Mouse (Mus musculus) forebrain, embryonic 15.5 days (tissue): ENCODE data around the gene Rad23a. TPM values are rescaled to one million over a fixed set of nuclear protein-coding genes. Genes with fewer than 3 reads are reported as not detected.

Source experiments
- ATAC-seq: fragments of 200-750 bp; cut with Nextera tagmentation; replicated peaks from 2 replicates; pipeline ENCODE4 v1.8.0; 2017; ENCODE audit warnings: mild to moderate bottlenecking, moderate TSS enrichment, moderate library complexity
- H3K27ac ChIP-seq: fragments of 300-500 bp; sonication (generic); replicated peaks from 2 replicates; pipeline ENCODE4 v1.5.1; 2015; ENCODE audit warnings: mild to moderate bottlenecking, inconsistent platforms
- H3K27me3 ChIP-seq: fragments of 300-500 bp; sonication (generic); 2 replicates; pipeline ENCODE4 v1.6.1; 2015; ENCODE audit warnings: inconsistent platforms
- H3K36me3 ChIP-seq: fragments of 300-500 bp; sonication (generic); 2 replicates; pipeline ENCODE4 v1.6.1; 2015; ENCODE audit warnings: mild to moderate bottlenecking, inconsistent platforms
- H3K4me1 ChIP-seq: fragments of 300-500 bp; sonication (generic); 2 replicates; pipeline ENCODE4 v1.6.1; 2015; ENCODE audit warnings: inconsistent platforms
- H3K4me2 ChIP-seq: fragments of 300-500 bp; sonication (generic); replicated peaks from 2 replicates; pipeline ENCODE4 v1.6.1; 2015; ENCODE audit warnings: mild to moderate bottlenecking, inconsistent platforms
- H3K4me3 ChIP-seq: fragments of 300-500 bp; sonication (generic); 2 replicates; pipeline ENCODE4 v1.5.1; 2015; ENCODE audit warnings: mild to moderate bottlenecking, inconsistent platforms
- H3K9ac ChIP-seq: fragments of 300-500 bp; sonication (generic); replicated peaks from 2 replicates; pipeline ENCODE4 v1.6.1; 2015; ENCODE audit warnings: mild to moderate bottlenecking, inconsistent platforms
- H3K9me3 ChIP-seq: fragments of 300-500 bp; sonication (generic); 2 replicates; pipeline ENCODE4 v1.6.1; 2016; ENCODE audit warnings: inconsistent platforms
- WGBS: fragments of 180-500 bp; shearing (Covaris S2); methylation state at CpG from one replicate; pipeline ENCODE4 v1.1.7; 2015; ENCODE audit warnings: mixed read lengths; 5-methylcytosine and 5-hydroxymethylcytosine counted together
- polyA plus RNA-seq: library from polyadenylated mRNA; unstranded; fragments of >200 nt; fragmentation: Nextera tagmentation; extraction: Ambion mirVana; gene quantifications from 2 replicates; pipeline ENCODE4 v1.2.1, GENCODE M21; 2015

Gene Rad23a
- polyA plus RNA-seq, 1 experiment from 2014 or later = 85.1 TPM

- 51% methylated on average over 9 of the region's 9 CpGs for WGBS
- H3K4me1 ChIP-seq = peaks cover 99% of the 10 kb centered on the region
- H3K9ac ChIP-seq = no peak overlapping the region
- peak; percentile 25; the same call in 1 of the 2 replicates for ATAC-seq
- no peaks in the 10 kb centered on the region for H3K36me3 ChIP-seq
- H3K4me3 ChIP-seq = no peak overlapping the region
- no peaks in the 10 kb centered on the region for H3K9me3 ChIP-seq
- H3K4me2 ChIP-seq = peak overlapping the region; percentile 16; the same call in 1 of the 2 replicates
- H3K27ac ChIP-seq = peak overlapping the region; percentile 97
- H3K27me3 ChIP-seq = peaks cover 3% of the 10 kb centered on the region; the same call in 1 of the 2 replicates
Measured at GRCm38 (mm10) chr8:84789855-84790486, 50.5 kb downstream of the Rad23a start.

- Histone ChIP-seq H3K9me3 (no peaks in the 10 kb centered on the region), H3K4me3 (no peak overlapping the region), H3K4me2 (peak overlapping the region; percentile 16; the same call in 1 of the 2 replicates), H3K4me1 (peaks cover 99% of the 10 kb centered on the region), H3K27ac (peak overlapping the region; percentile 97), H3K27me3 (peaks cover 3% of the 10 kb centered on the region; the same call in 1 of the 2 replicates), H3K36me3 (no peaks in the 10 kb centered on the region), H3K9ac (no peak overlapping the region)
- no peak for ATAC-seq
- WGBS = 32% methylated on average over 5 of the region's 5 CpGs
Measured at GRCm38 (mm10) chr8:84789345-84789744, 51.1 kb downstream of the Rad23a start.

GRCm38 (mm10) chr8:84788896-84789295 lies 51.6 kb downstream of the Rad23a start:
- Histone ChIP-seq H3K27ac (peak overlapping the region; percentile 97), H3K27me3 (peaks cover 3% of the 10 kb centered on the region; the same call in 1 of the 2 replicates), H3K36me3 (no peaks in the 10 kb centered on the region), H3K4me2 (peak overlapping the region; percentile 16), H3K9ac (peak overlapping the region; percentile 4; the same call in 1 of the 2 replicates), H3K4me1 (peaks cover 99% of the 10 kb centered on the region), H3K4me3 (no peak overlapping the region), H3K9me3 (no peaks in the 10 kb centered on the region)
- 15% methylated on average over 11 of the region's 11 CpGs for WGBS
- no peak for ATAC-seq

- peaks cover 97% of the 10 kb centered on the region for H3K4me1 ChIP-seq
- H3K4me2 ChIP-seq = peak overlapping the region; percentile 59
- ATAC-seq = peak; percentile 60
- no peak overlapping the region for H3K4me3 ChIP-seq
- WGBS = 15% methylated on average over 14 of the region's 14 CpGs
- H3K36me3 ChIP-seq = no peaks in the 10 kb centered on the region
- peak overlapping the region; percentile 97 for H3K27ac ChIP-seq
- peak overlapping the region; percentile 65; the same call in 1 of the 2 replicates for H3K9ac ChIP-seq
- no peaks in the 10 kb centered on the region for H3K9me3 ChIP-seq
- peaks cover 3% of the 10 kb centered on the region; the same call in 1 of the 2 replicates for H3K27me3 ChIP-seq
Measured at GRCm38 (mm10) chr8:84787523-84788302, 52.8 kb downstream of the Rad23a start.

GRCm38 (mm10) chr8:84786801-84787467 lies 53.5 kb downstream of the Rad23a start:
- WGBS = 21% methylated on average over 11 of the region's 11 CpGs
- peaks cover 95% of the 10 kb centered on the region for H3K4me1 ChIP-seq
- peak overlapping the region; percentile 32; the same call in 1 of the 2 replicates for H3K4me3 ChIP-seq
- H3K27me3 ChIP-seq = peaks cover 6% of the 10 kb centered on the region
- peak overlapping the region; percentile 97 for H3K27ac ChIP-seq
- peak overlapping the region; percentile 59 for H3K4me2 ChIP-seq
- peak overlapping the region; percentile 65 for H3K9ac ChIP-seq
- ATAC-seq = no peak
- H3K36me3 ChIP-seq = no peaks in the 10 kb centered on the region
- H3K9me3 ChIP-seq = no peaks in the 10 kb centered on the region

- ATAC-seq = no peak
- peak overlapping the region; percentile 65 for H3K9ac ChIP-seq
- H3K4me1 ChIP-seq = peaks cover 96% of the 10 kb centered on the region
- peaks cover 13% of the 10 kb centered on the region for H3K27me3 ChIP-seq
- H3K4me2 ChIP-seq = peak overlapping the region; percentile 59
- no peaks in the 10 kb centered on the region for H3K36me3 ChIP-seq
- peak overlapping the region; percentile 97 for H3K27ac ChIP-seq
- peak overlapping the region; percentile 32 for H3K4me3 ChIP-seq
- no peaks in the 10 kb centered on the region for H3K9me3 ChIP-seq
- WGBS = 11% methylated on average over 38 of the region's 38 CpGs
Measured at GRCm38 (mm10) chr8:84785756-84786677, 54.4 kb downstream of the Rad23a start.

- H3K27me3 ChIP-seq = peaks cover 13% of the 10 kb centered on the region
- WGBS = 18% methylated on average over 11 of the region's 11 CpGs
- no peaks in the 10 kb centered on the region for H3K9me3 ChIP-seq
- H3K4me2 ChIP-seq = peak overlapping the region; percentile 59
- H3K9ac ChIP-seq = peak overlapping the region; percentile 65
- no peak for ATAC-seq
- no peaks in the 10 kb centered on the region for H3K36me3 ChIP-seq
- peak overlapping the region; percentile 97 for H3K27ac ChIP-seq
- H3K4me1 ChIP-seq = peaks cover 95% of the 10 kb centered on the region
- peak overlapping the region; percentile 32 for H3K4me3 ChIP-seq
Measured at GRCm38 (mm10) chr8:84785506-84785755, 55.0 kb downstream of the Rad23a start.

GRCm38 (mm10) chr8:84784681-84785505 lies 55.6 kb downstream of the Rad23a start:
- H3K4me1 ChIP-seq = peaks cover 95% of the 10 kb centered on the region
- H3K4me3 ChIP-seq = peak overlapping the region; percentile 32
- ATAC-seq = no peak
- WGBS = 3% methylated on average over 48 of the region's 48 CpGs
- H3K4me2 ChIP-seq = peak overlapping the region; percentile 59
- peaks cover 13% of the 10 kb centered on the region for H3K27me3 ChIP-seq
- H3K36me3 ChIP-seq = no peaks in the 10 kb centered on the region
- H3K27ac ChIP-seq = peak overlapping the region; percentile 97
- peak overlapping the region; percentile 65 for H3K9ac ChIP-seq
- no peaks in the 10 kb centered on the region for H3K9me3 ChIP-seq
